Mouse (Mus musculus) bone marrow, adult 2 months (tissue): ENCODE data around the gene Gm21970. TPM values are rescaled to one million over a fixed set of nuclear protein-coding genes. Genes with fewer than 3 reads are reported as not detected.

ENCODE experiments used
- H3K27ac ChIP-seq: fragments of 200-500 bp; 2 replicates; pipeline ENCODE4 v1.5.1; 2012; ENCODE audit warnings: low read depth, mild to moderate bottlenecking, control low read depth, inconsistent platforms, low read length; ENCODE audit not compliant: control insufficient read depth, poor library complexity, insufficient read depth
- H3K4me1 ChIP-seq: fragments of 200-500 bp; 2 replicates; pipeline ENCODE4 v1.6.1; 2011; ENCODE audit warnings: low read length; ENCODE audit not compliant: control insufficient read depth, insufficient read depth
- H3K4me3 ChIP-seq: fragments of 200-500 bp; replicated peaks from 2 replicates; pipeline ENCODE3; 2011; ENCODE audit warnings: mild to moderate bottlenecking, low read depth, low read length, control low read depth; ENCODE audit not compliant: control insufficient read depth
- CTCF ChIP-seq: fragments of 200-500 bp; IDR thresholded peaks from 2 replicates; pipeline ENCODE4 v1.5.1; 2011; ENCODE audit warnings: low read length, control low read depth; ENCODE audit not compliant: control insufficient read depth, insufficient read depth
- POLR2A ChIP-seq: fragments of 200-500 bp; IDR thresholded peaks from 2 replicates; pipeline ENCODE4 v1.6.1; 2011; ENCODE audit warnings: low read depth, mild to moderate bottlenecking, control low read depth, low read length, borderline replicate concordance; ENCODE audit not compliant: control insufficient read depth
- WGBS: fragments of 180-500 bp; shearing (Covaris S2); methylation state at CpG from one replicate; pipeline ENCODE4 v1.1.7; 2018; 5-methylcytosine and 5-hydroxymethylcytosine counted together
- polyA plus RNA-seq: library from polyadenylated mRNA; stranded (reverse); fragments of >200 nt; gene quantifications from 2 replicates; pipeline ENCODE4 v1.2.4, GENCODE M21; 2011; ENCODE audit warnings: low replicate concordance; ENCODE audit not compliant: missing spikeins, insufficient read depth, insufficient read length

Gm21970 gene
- polyA plus RNA-seq, 1 experiment: not detected

DNA sequence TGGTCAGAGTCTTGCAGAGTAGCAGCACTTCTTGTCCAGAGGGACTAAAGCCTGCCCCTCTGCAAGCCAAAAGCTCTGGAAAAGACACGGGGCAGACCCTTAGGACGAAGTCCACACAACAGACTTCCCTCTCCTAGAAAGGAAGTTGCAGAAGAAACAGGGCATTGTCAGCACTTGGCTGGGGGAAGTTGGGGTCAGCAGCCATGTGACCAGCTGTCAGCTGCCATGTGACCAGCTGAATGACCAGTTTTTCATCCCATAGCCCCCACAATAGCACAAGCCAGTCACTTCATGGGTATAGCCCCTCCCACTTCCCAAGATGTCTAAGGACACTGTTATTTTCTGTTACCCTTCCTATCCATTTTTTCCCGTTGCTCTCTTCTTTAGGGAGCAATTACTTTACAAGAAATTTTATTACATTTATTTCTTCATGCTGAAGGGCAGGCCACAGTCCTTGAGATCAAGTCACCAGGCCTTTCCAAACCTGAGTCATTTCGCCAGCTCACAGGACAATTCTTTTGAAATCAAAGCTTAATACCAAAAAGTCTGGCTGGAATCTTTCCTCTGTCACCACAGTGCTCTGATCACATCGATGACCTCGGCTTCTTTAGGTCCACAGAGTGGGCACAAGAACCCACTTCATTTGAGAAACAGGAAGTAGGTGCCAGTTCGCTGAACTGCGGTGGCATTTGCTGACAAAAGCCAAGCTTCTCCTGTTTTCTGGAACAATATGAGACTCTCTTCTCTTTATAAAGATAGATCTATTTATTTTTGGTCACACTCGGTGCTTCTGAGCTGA is 24.1 kb downstream of the Gm21970 start:
- TF ChIP-seq CTCF (no peak), POLR2A (no peak)
- Histone ChIP-seq H3K4me3 (no peak overlapping the region), H3K27ac (no peak overlapping the region; the same call in 1 of the 2 replicates), H3K4me1 (peaks cover 12% of the 10 kb centered on the region; the same call in 1 of the 2 replicates)
- WGBS: 33% methylated on average over 9 of the region's 9 CpGs

DNA sequence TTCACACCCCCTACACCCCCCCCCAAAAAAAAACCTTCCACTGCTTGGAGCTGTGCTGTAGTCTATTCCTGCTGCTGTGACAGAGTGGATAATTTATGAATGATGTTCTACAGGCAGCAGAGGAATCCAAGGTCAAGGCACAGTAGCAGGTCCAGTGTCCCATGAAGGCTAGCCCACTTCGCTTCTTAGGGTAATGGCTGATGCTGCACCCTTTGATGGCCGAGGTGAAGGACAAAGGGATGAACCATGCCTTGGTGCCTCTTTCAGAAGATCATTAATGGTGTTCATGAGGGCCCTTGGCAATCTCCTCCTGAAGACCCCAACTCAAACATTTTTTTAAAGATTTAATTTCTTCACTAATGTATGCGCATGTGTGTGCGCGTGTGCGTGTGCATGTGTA is 24.8 kb downstream of the Gm21970 start:
- peak overlapping the region; percentile 21; the same call in 1 of the 2 replicates for H3K27ac ChIP-seq
- WGBS: 96% methylated on average over 6 of the region's 6 CpGs
- H3K4me3 ChIP-seq: no peak overlapping the region
- TF ChIP-seq POLR2A (no peak), CTCF (no peak)
- peaks cover 11% of the 10 kb centered on the region; the same call in 1 of the 2 replicates for H3K4me1 ChIP-seq

DNA sequence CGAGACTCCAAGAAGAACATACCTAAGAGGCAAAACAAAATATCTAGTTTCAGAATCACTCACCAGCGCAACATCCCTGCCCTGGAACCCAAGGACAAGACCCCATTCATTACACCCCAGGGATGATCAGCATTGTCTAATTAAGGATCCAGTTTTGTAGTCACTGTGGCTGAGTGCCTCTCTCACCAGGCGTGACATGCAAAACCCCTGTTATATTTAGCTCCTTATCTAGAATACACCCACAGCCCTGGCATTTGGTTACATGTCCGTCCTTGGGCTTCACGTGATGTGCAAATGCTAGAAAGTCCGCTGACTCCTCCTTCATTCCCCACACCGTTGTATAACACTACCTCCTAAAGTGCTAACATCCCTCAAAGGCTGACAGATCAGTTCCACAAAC is 25.4 kb downstream of the Gm21970 start:
- no peak for TF ChIP-seq POLR2A
- no peak for TF ChIP-seq CTCF
- 60% methylated on average over 7 of the region's 7 CpGs for WGBS
- Histone ChIP-seq H3K4me1 (peaks cover 10% of the 10 kb centered on the region; the same call in 1 of the 2 replicates), H3K27ac (peak overlapping the region; percentile 21; the same call in 1 of the 2 replicates), H3K4me3 (peak overlapping the region; percentile 4)

DNA sequence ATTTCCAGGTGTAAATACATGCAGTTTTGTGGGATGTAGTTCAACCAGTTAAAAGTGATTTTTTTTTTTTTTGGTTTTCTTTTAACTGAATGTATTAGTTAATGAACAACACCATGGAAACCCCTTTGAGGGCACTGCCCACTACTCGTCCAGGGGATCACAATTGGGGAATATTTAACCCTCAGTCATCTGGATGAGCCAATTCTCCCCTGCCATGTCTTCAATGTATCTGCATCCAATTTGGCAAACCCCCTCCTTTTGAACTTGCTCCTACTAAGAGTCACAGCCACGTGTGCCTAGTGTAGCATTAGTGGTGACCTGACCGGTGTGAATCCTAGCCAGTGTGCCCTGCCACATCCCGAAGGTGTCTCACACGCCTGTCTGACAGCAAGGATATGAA is 27.0 kb downstream of the Gm21970 start:
- Histone ChIP-seq H3K4me1 (peaks cover 7% of the 10 kb centered on the region; the same call in 1 of the 2 replicates), H3K27ac (no peak overlapping the region), H3K4me3 (no peak overlapping the region)
- 82% methylated on average over 5 of the region's 5 CpGs for WGBS
- no peak for TF ChIP-seq POLR2A
- TF ChIP-seq CTCF: no peak

DNA sequence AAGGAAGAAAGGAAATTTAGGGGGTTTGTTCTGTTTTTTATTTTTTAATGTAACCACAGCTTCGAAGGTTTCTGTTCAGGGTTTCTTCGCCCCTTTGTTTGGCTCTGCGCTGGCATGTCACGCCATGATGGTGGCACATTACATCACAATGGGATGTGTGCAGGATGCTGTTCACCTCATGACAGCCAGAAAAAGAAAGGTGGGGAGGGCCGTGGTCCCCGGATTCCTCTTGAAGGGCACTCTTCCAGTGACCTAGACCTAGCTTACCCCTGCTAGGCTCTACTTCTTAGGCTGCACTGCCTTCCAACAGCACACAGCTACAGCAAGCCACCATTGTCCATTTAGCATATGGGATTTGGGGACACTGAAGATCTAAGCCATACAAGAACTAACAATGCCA is 34.3 kb downstream of the Gm21970 start:
- H3K4me3 ChIP-seq: no peak overlapping the region
- TF ChIP-seq POLR2A: no peak
- TF ChIP-seq CTCF: no peak

GRCm38 (mm10) chr16:91426586-91426985 is 35.1 kb downstream of the Gm21970 start:
- H3K27ac ChIP-seq: no peak overlapping the region
- no peaks in the 10 kb centered on the region for H3K4me1 ChIP-seq
- whole genome bisulfite sequencing: 86% methylated on average over 4 of the region's 4 CpGs
- no peak overlapping the region for H3K4me3 ChIP-seq
- TF ChIP-seq POLR2A (no peak), CTCF (no peak)

More for the DNA sequence above, 34.3 kb downstream of the Gm21970 start:
- WGBS: 84% methylated on average over 6 of the region's 6 CpGs
- H3K27ac ChIP-seq: no peak overlapping the region
- H3K4me1 ChIP-seq: no peaks in the 10 kb centered on the region

GRCm38 (mm10) chr16:91427461-91427860 is 35.9 kb downstream of the Gm21970 start:
- no peak overlapping the region for H3K27ac ChIP-seq
- no peaks in the 10 kb centered on the region for H3K4me1 ChIP-seq
- WGBS: 75% methylated on average over 5 of the region's 5 CpGs
- TF ChIP-seq CTCF: no peak
- TF ChIP-seq POLR2A: no peak
- H3K4me3 ChIP-seq: no peak overlapping the region

GRCm38 (mm10) chr16:91428259-91428865 is 36.8 kb downstream of the Gm21970 start:
- no peak overlapping the region for H3K4me3 ChIP-seq
- WGBS: 83% methylated on average over 8 of the region's 8 CpGs
- H3K4me1 ChIP-seq: peaks cover under 1% of the 10 kb centered on the region
- no peak overlapping the region for H3K27ac ChIP-seq
- TF ChIP-seq CTCF (no peak), POLR2A (no peak)
